Mouse (Mus musculus) neural tube, embryonic 11.5 days (tissue): ENCODE data around the gene Ovgp1. TPM values are rescaled to one million over a fixed set of nuclear protein-coding genes. Genes with fewer than 3 reads are reported as not detected.
"Not testable (repeated sequence)": the region's sequence is repeated elsewhere in the genome, so short reads cannot be mapped to it uniquely, and the experiment has no call there.

ENCODE experiments used
- ATAC-seq: fragments of 200-750 bp; cut with Nextera tagmentation; 2 replicates; pipeline ENCODE4 v1.8.0; 2017; ENCODE audit warnings: moderate number of reproducible peaks, mild to moderate bottlenecking, moderate TSS enrichment, moderate library complexity; ENCODE audit not compliant: insufficient read depth, low FRiP score, low TSS enrichment
- DNase-seq: peaks from one replicate; pipeline ENCODE4 v3.0.0-alpha.2; 2015; ENCODE audit warnings: low spot score
- H3K27ac ChIP-seq: fragments of 300-500 bp; sonication (generic); 2 replicates; pipeline ENCODE4 v1.5.1; 2014; ENCODE audit warnings: low read depth, mild to moderate bottlenecking, low read length
- H3K27me3 ChIP-seq: fragments of 300-500 bp; sonication (generic); 2 replicates; pipeline ENCODE4 v1.6.1; 2014; ENCODE audit warnings: mild to moderate bottlenecking, low read length, mixed read lengths; ENCODE audit not compliant: control insufficient read depth, insufficient read depth
- H3K36me3 ChIP-seq: fragments of 300-500 bp; sonication (generic); 2 replicates; pipeline ENCODE4 v1.6.1; 2014; ENCODE audit warnings: mild to moderate bottlenecking, low read length, moderate library complexity, mixed read lengths; ENCODE audit not compliant: control insufficient read depth, insufficient read depth
- H3K4me1 ChIP-seq: fragments of 300-500 bp; sonication (generic); 2 replicates; pipeline ENCODE4 v1.6.1; 2014; ENCODE audit warnings: low read length, mixed read lengths; ENCODE audit not compliant: control insufficient read depth, insufficient read depth
- H3K4me2 ChIP-seq: fragments of 300-500 bp; sonication (generic); 2 replicates; pipeline ENCODE4 v1.6.1; 2014; ENCODE audit warnings: low read depth, mild to moderate bottlenecking, moderate library complexity
- H3K4me3 ChIP-seq: fragments of 300-500 bp; sonication (generic); 2 replicates; pipeline ENCODE4 v1.5.1; 2014; ENCODE audit warnings: low read depth, low read length
- H3K9ac ChIP-seq: fragments of 300-500 bp; sonication (generic); 2 replicates; pipeline ENCODE4 v1.6.1; 2014; ENCODE audit warnings: mild to moderate bottlenecking, low read length
- H3K9me3 ChIP-seq: fragments of 300-500 bp; sonication (generic); 2 replicates; pipeline ENCODE4 v1.6.1; 2016; ENCODE audit warnings: low read length; ENCODE audit not compliant: control insufficient read depth
- WGBS: fragments of 180-500 bp; shearing (Covaris S2); extraction: QIAGEN DNeasy Blood & Tissue Kit; methylation state at CpG from one replicate; pipeline ENCODE4 v1.1.7; 2014; 5-methylcytosine and 5-hydroxymethylcytosine counted together
- polyA plus RNA-seq: library from polyadenylated mRNA; unstranded; fragments of >200 nt; fragmentation: Nextera tagmentation; extraction: Ambion mirVana; gene quantifications from 2 replicates; pipeline ENCODE4 v1.2.1, GENCODE M21; 2014

Ovgp1 gene
- polyA plus RNA-seq, 1 experiment from 2014 or later = 3.2 TPM

GRCm38 (mm10) chr3:105971831-105972446 lies 1.6 kb upstream of the Ovgp1 start:
- no peak overlapping the region for H3K27ac ChIP-seq
- H3K4me3 ChIP-seq = no peak overlapping the region
- no peak overlapping the region for H3K9ac ChIP-seq
- no peaks in the 10 kb centered on the region for H3K9me3 ChIP-seq
- ATAC-seq = no peak
- 84% methylated on average over 5 of the region's 5 CpGs for WGBS
- H3K4me1 ChIP-seq = no peaks in the 10 kb centered on the region
- H3K4me2 ChIP-seq = no peak overlapping the region
- DNase-seq = no peak
- peaks cover 4% of the 10 kb centered on the region for H3K36me3 ChIP-seq
- H3K27me3 ChIP-seq = no peaks in the 10 kb centered on the region

GRCm38 (mm10) chr3:105974174-105974573 lies 663 bp downstream of the Ovgp1 start:
- H3K27me3 ChIP-seq = no peaks in the 10 kb centered on the region
- H3K4me1 ChIP-seq = no peaks in the 10 kb centered on the region
- WGBS = 88% methylated on average over 2 of the region's 2 CpGs
- no peak overlapping the region for H3K9ac ChIP-seq
- no peak overlapping the region for H3K4me2 ChIP-seq
- H3K4me3 ChIP-seq = no peak overlapping the region
- H3K9me3 ChIP-seq = no peaks in the 10 kb centered on the region
- H3K27ac ChIP-seq = no peak overlapping the region
- H3K36me3 ChIP-seq = no peaks in the 10 kb centered on the region; the same call in 1 of the 2 replicates
- no peak for ATAC-seq
- no peak for DNase-seq

DNA sequence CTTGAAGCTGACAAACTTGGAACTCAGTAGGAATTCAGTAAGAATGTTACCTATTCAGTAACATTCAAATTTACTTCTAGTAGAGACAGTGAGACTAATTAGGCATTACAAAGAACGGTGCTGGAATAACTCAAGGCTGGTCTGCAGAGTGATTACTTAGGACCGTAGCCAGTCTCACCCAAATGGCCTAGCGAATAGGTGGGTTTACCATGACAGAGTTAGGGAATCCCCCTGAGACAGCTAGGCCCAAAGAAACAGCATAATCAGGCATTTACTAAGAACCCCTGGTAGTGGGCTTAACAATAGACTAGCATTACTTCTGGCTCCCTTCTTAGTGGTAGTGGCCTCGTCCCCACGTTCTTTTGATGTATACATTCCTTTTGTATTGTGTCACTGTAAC lies 16.1 kb downstream of the Ovgp1 start:
- not testable (repeated sequence) for H3K4me3 ChIP-seq, H3K4me2 ChIP-seq, H3K4me1 ChIP-seq, H3K27ac ChIP-seq, ATAC-seq, H3K9ac ChIP-seq, DNase-seq, H3K27me3 ChIP-seq, H3K36me3 ChIP-seq, H3K9me3 ChIP-seq
- 53% methylated on average over 5 of the region's 5 CpGs for WGBS

- no peak overlapping the region for H3K9ac ChIP-seq
- no peak overlapping the region for H3K4me3 ChIP-seq
- ATAC-seq = no peak
- H3K4me2 ChIP-seq = no peak overlapping the region
- WGBS = 33% methylated on average over 4 of the region's 4 CpGs
- no peaks in the 10 kb centered on the region for H3K27me3 ChIP-seq
- H3K9me3 ChIP-seq = no peaks in the 10 kb centered on the region
- no peak overlapping the region for H3K27ac ChIP-seq
- no peaks in the 10 kb centered on the region for H3K4me1 ChIP-seq
- DNase-seq = peak; percentile 23
- H3K36me3 ChIP-seq = no peaks in the 10 kb centered on the region
Measured at GRCm38 (mm10) chr3:105991653-105992283, 18.3 kb downstream of the Ovgp1 start.

GRCm38 (mm10) chr3:105994730-105995129 lies 21.2 kb downstream of the Ovgp1 start:
- Histone ChIP-seq H3K4me1 (no peaks in the 10 kb centered on the region), H3K27ac (no peak overlapping the region), H3K4me3 (no peak overlapping the region), H3K27me3 (no peaks in the 10 kb centered on the region), H3K9me3 (no peaks in the 10 kb centered on the region), H3K4me2 (no peak overlapping the region), H3K36me3 (no peaks in the 10 kb centered on the region), H3K9ac (no peak overlapping the region)
- 61% methylated on average over 2 of the region's 2 CpGs for WGBS
- DNase-seq (no peak), ATAC-seq (no peak)

DNA sequence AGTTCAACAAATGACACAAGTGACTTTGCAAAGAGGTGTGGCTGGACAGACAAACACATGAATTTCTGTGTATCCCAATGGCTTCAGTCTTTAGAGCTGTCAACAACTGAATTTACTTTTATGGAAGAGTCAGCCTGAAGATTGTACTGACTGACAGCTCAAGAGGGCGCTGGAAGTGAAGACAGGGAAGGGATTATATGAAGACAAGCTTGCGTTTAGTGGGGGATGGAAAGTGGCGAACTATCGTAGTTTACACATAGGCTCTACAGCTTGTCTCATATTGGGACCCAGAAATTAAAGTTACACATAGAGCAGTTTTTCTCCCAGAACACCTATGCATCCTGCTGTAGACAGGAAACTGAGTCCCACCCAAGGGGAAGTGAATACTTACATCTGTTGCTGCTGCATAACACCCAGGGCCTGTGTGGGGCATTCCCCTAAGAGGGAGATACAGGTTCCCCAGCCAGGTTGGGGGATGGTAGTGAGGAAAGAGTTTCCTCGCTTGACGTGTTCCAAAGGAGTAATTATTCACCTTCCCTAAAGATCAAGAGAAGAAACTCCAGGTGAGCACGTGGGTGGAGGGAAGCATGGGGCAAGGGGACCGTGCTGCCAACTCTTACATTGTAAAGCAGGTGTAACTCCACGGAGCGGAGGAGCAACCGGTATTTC lies 27.3 kb downstream of the Ovgp1 start:
- ATAC-seq (0 out of 2 replicates have a peak, but pooled peaks have one; percentile 27), DNase-seq (peak; percentile 19)
- Histone ChIP-seq H3K9me3 (no peaks in the 10 kb centered on the region), H3K27me3 (no peaks in the 10 kb centered on the region), H3K9ac (no peak overlapping the region), H3K4me3 (no peak overlapping the region), H3K27ac (no peak overlapping the region), H3K4me1 (no peaks in the 10 kb centered on the region), H3K4me2 (peak overlapping the region; percentile 27; the same call in 1 of the 2 replicates), H3K36me3 (no peaks in the 10 kb centered on the region)
- WGBS = 21% methylated on average over 11 of the region's 11 CpGs

DNA sequence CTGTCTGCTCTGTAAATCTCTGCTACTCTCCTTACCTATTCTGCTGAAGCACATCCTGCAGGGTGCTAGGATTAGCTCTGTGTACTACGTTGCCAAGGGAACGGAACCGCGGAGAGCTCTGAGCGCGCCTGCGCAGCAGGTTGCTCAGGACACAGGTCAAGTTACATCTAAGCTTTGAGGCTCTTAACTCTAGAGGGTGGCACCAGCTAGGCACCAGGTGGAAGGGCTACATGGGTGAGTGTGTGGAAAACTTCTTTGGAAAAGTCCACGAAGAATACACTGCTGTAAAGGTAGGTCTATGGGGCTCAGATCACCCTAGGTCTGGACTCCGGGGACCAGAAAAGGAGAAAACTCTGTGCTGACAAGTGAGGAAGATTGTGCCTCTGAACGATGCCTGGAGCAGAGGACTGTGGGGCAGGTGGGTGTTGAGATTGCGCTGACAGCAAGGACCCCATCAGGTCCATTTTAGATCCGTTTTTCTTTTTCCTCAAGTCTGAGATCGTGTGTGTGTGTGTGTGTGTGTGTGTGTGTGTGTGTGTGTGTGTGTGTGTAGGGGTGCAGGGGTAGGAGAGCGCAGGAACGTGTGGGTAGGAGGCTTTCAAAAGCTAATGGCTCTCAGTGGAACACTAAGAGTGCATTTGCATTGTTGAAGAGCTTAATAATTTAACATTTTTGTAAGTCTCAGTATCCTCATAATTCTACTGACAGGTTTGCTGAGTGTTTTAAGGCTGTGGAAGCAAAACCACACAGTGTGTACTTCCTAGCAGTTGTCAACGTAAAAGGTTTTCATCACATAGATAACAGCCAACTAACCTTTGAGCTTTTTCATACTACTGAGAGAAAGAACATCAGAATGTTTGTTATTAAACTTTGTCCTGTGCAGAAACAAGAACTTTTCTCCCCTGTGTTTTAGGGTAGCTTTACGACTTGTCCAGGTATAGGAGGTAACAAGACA lies 28.2 kb downstream of the Ovgp1 start:
- H3K4me3 ChIP-seq = no peak overlapping the region
- ATAC-seq (peak; percentile 72), DNase-seq (peak; percentile 59)
- H3K9ac ChIP-seq = no peak overlapping the region
- WGBS = 22% methylated on average over 17 of the region's 17 CpGs
- no peaks in the 10 kb centered on the region for H3K27me3 ChIP-seq
- no peaks in the 10 kb centered on the region for H3K36me3 ChIP-seq
- H3K4me2 ChIP-seq = peak overlapping the region; percentile 27; the same call in 1 of the 2 replicates
- no peaks in the 10 kb centered on the region for H3K4me1 ChIP-seq
- H3K9me3 ChIP-seq = no peaks in the 10 kb centered on the region
- H3K27ac ChIP-seq = no peak overlapping the region

- H3K4me1 ChIP-seq, DNase-seq, H3K27ac ChIP-seq, H3K4me2 ChIP-seq, H3K36me3 ChIP-seq, H3K27me3 ChIP-seq, H3K9ac ChIP-seq, H3K9me3 ChIP-seq, ATAC-seq, H3K4me3 ChIP-seq: not testable (repeated sequence)
- 71% methylated on average over 10 of the region's 10 CpGs for WGBS
Measured at GRCm38 (mm10) chr3:106003360-106003759, 29.8 kb downstream of the Ovgp1 start.
